Mouse (Mus musculus) inflammation-experienced regulatory T-cells (primary cell): ENCODE results near the gene Krtap1-4. TPM values are rescaled to one million over a fixed set of nuclear protein-coding genes. Genes with fewer than 3 reads are reported as not detected.

Experiments
- polyA plus RNA-seq, 2 experiments: library from polyadenylated mRNA; unstranded; fragments of 100-300 nt; shearing (Covaris generic); gene quantifications; one replicate each; pipeline ENCODE4 v1.2.1; 2017

Gene Krtap1-4
- 1 to 10 TPM in 1 of 2 experiments, under 1 TPM in 1; 0.61 to 1.2 TPM for polyA plus RNA-seq

DNA sequence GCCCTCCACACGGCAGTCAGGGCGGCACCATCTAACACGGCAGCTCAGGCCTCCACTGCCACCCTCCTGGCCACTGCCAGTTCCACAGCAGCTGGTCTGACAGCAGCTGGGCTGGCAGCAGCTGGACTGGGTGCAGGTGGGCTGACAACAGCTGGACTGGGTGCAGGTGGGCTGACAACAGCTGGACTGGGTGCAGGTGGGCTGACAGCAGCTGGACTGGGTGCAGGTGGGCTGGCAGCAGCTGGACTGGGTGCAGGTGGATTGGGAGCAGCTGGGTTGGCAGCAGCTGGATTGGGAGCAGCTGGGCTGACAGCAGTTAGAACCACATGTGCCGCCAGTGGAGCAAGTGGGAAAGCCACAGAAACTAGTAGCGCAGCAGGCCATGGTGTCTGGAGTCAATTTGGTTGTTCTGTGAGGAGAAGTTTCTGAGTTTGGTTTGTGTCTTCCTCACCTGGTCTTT lies at the start of gene Krtap1-4:
Krtap1-4 (minus strand) TSS at position 410 of the 460 bp plus-strand sequence.

DNA sequence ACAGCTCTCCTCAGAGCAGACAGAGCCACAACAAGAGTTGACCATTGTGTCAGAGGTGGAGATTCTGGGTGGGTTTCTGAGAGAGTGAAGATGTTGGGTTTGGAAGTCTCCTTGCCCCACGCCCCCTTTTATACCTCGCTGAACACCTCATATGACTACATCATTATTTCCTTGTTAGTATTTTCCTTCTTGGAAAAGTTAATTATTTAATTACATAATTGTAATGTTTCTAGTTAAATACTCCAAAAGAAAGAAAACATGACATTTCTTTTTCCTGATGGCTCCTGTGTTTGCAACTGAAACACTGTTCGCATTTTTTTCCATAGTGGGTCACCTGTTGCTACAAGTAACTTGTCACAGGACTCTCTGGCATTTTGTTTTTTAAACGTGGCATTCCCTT lies 44.7 kb upstream of the Krtap1-4 start, which contains the start of gene Krtap4-1:
Krtap4-1 (minus strand) TSS at position 101 of the 400 bp plus-strand sequence.

DNA sequence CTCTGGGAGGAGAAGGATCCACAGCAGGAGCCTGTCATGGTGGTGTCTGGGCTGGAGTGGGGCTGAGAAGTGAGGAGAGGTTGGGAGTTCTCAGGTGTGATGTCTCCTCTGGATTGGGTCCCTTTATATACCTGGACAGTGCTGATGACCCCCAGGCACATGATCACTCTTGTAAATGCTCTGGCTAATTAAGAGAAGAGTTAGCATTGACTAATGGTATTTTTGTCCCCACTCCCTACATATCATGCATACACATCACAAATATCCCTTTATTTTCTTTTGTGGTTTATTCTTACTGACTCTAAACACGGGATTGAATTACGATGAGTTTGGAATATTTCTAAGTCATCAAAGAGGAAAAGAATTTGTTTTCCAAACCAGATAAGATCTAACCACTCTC lies 36.9 kb upstream of the Krtap1-4 start, which contains the start of gene Gm11562:
Gm11562 (minus strand) TSS at position 101 of the 400 bp plus-strand sequence.

DNA sequence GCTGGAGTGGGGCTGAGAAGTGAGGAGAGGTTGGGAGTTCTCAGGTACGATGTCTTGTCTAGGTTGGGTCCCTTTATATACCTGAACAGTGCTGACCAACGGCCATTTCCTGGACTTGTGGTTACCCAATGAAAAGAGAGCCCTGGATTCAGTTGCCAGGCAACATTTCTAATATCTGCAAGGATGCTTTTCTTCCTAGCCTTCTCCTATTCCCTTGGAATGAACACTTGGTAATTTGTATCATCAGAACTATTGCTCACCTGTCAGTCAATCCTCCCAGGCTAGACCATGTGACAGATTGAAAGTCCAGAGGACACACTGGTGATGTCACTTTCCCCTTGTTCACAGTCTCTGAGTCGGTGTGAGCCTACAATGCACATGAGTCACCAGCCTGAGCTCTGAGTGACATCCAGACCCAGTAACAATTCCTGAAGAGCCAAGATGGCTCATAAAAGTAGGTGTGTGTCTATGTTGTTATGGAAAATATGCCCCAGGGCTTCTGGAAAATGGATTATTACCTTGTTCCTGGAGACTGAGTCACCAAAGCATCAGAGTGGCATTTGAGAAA lies 31.4 kb upstream of the Krtap1-4 start, which contains the start of gene Krtap2-4:
Krtap2-4 (minus strand) TSS at position 51 of the 568 bp plus-strand sequence.

DNA sequence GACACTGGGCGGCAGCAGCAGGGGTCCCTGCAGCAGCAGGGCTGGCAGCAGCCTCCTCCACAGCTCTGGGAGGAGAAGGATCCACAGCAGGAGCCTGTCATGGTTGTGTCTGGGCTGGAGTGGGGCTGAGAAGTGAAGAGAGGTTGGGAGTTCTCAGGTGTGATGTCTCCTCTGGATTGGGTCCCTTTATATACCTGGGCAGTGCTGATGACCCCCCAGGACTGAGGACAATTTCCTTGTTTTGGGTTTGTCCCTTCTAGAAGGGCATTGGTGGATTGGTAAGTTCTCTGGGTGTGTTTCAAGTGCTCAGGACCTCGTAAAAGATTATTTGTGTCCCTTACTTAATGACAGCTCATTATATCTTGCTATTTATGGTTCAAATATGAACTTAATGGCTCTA lies 26.6 kb upstream of the Krtap1-4 start, which contains the start of gene Gm11937:
Gm11937 (minus strand) TSS at position 101 of the 400 bp plus-strand sequence.

DNA sequence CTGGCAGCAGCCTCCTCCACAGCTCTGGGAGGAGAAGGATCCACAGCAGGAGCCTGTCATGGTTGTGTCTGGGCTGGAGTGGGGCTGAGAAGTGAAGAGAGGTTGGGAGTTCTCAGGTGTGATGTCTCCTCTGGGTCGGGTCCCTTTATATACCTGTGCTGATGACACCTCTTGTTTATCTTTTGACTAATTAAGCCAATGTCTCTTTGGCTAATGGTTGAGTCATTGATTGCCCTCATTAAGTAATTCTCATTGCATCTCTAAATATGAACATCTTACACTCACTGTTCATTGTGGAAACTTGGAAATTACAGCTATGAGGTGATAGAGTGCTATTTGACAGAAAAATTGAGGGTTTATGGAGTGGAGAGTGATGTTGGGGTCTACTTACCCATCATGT lies 19.8 kb upstream of the Krtap1-4 start, which contains the start of gene Gm11938:
Gm11938 (minus strand) TSS at position 101 of the 400 bp plus-strand sequence.

GRCm38 (mm10) chr11:99597742-99598141 lies 14.3 kb upstream of the Krtap1-4 start, which contains the start of gene Krtap9-3:
Krtap9-3 (minus strand) TSS chr11:99598105.

DNA sequence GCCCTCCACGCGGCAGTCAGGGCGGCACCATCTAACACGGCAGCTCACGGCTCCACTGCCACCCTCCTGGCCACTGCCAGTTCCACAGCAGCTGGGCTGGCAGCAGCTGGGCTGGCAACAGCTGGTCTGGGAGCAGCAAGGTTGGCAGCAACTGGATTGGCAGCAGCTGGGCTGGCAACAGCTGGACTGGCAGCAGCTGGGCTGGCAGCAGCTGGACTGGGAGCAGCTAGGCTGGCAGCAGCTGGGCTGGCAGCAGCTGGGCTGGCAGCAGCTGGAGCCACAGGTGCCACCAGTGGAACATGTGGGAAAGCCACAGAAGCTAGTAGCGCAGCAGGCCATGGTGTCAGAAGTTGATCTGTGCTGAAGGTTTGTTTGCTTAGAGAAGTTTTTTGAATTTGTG lies 7.5 kb upstream of the Krtap1-4 start, which contains the start of gene Krtap1-3:
Krtap1-3 (minus strand) TSS at position 359 of the 400 bp plus-strand sequence.

DNA sequence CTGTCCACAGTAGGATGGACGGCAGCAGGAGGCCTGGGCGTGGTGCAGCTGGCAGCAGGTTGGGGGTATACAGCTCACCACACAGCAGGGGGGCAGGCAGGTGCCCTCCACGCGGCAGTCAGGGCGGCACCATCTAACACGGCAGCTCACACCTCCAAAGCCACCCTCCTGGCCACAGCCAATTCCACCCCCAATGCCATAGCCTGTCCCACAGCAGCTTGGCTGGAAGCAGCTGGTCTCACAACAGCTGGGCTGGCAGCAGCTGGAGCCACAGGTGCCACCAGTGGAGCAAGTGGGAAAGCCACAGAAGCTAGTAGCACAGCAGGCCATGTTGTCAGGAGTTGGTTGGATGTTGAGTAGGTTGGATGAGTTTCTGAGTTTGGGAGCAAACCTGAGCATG lies 2.8 kb downstream of the Krtap1-4 start, which contains the start of gene Krtap1-5:
Krtap1-5 (minus strand) TSS at position 381 of the 400 bp plus-strand sequence.

DNA sequence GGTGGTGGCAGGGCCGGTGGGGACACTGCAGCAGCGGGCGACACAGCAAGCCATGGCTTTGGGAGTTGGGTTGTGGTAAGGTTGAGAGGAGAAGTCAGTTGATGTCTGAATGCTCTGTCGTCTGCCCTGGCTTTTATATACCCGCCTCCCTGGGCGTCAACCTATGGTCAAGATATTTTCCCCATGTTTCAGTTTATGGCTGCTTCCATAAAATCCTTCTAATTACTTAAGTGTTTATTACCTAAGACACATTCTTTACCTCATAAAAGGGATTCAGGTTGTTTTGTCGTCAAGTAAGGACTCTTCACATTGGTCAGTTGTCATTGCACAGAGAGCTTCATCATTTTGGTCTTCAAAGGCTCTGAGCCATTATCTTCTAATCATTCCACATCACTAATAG lies 16.9 kb downstream of the Krtap1-4 start, which contains the start of gene Krtap3-1:
Krtap3-1 (minus strand) TSS at position 101 of the 400 bp plus-strand sequence.

GRCm38 (mm10) chr11:99559366-99559765 lies 24.1 kb downstream of the Krtap1-4 start, which contains the start of gene Gm11939:
Gm11939 (minus strand) TSS chr11:99559466.

GRCm38 (mm10) chr11:99556753-99557152 lies 26.7 kb downstream of the Krtap1-4 start, which contains the start of gene Krtap3-2:
Krtap3-2 (minus strand) TSS chr11:99556853.

GRCm38 (mm10) chr11:99550765-99551164 lies 32.7 kb downstream of the Krtap1-4 start, which contains the start of gene Krtap3-3:
Krtap3-3 (minus strand) TSS chr11:99550865.

Other genes starting within 250 kb of the Krtap1-4 start
- gene Krt26, start 245.7 kb downstream of the Krtap1-4 start, polyA plus RNA-seq = under 1 TPM in 1 of 2 experiments, not detected in 1; 0.77 TPM
- under 1 TPM in 1 of 2 experiments, not detected in 1; 0.48 TPM for gene Krt27, start 232.6 kb downstream of the Krtap1-4 start, polyA plus RNA-seq
- under 1 TPM in 1 of 2 experiments, not detected in 1; 0.18 TPM for gene Krt28, start 208.8 kb downstream of the Krtap1-4 start, polyA plus RNA-seq
- gene Krt10, start 194.3 kb downstream of the Krtap1-4 start, polyA plus RNA-seq = 10 to 100 TPM; 13.0 to 18.0 TPM
- gene Krt12, start 161.4 kb downstream of the Krtap1-4 start, polyA plus RNA-seq = under 1 TPM in 1 of 2 experiments, not detected in 1; 0.22 TPM
- under 1 TPM in 1 of 2 experiments, not detected in 1; 0.15 TPM for gene Krt20, start 145.5 kb downstream of the Krtap1-4 start, polyA plus RNA-seq
- gene Krt23, start 90.5 kb downstream of the Krtap1-4 start, polyA plus RNA-seq = under 1 TPM; 0.71 to 0.82 TPM
- gene Krt39, start 62.3 kb downstream of the Krtap1-4 start, polyA plus RNA-seq = not detected
- gene Krt40, start 40.5 kb downstream of the Krtap1-4 start, polyA plus RNA-seq = not detected
- gene Krtap3-3, start 32.8 kb downstream of the Krtap1-4 start, polyA plus RNA-seq = not detected
- gene Krtap3-2, start 26.8 kb downstream of the Krtap1-4 start, polyA plus RNA-seq = 1 to 10 TPM in 1 of 2 experiments, not detected in 1; 3.5 TPM
- under 1 TPM in 1 of 2 experiments, not detected in 1; 0.60 TPM for gene Gm11939, start 24.2 kb downstream of the Krtap1-4 start, polyA plus RNA-seq
- not detected for gene Krtap3-1, start 17.0 kb downstream of the Krtap1-4 start, polyA plus RNA-seq
- gene Krtap1-5, start 2.6 kb downstream of the Krtap1-4 start, polyA plus RNA-seq = under 1 TPM in 1 of 2 experiments, not detected in 1; 0.55 TPM
- gene Krtap1-3, start 7.7 kb upstream of the Krtap1-4 start, polyA plus RNA-seq = not detected
- gene Krtap9-3, start 14.5 kb upstream of the Krtap1-4 start, polyA plus RNA-seq = under 1 TPM in 1 of 2 experiments, not detected in 1; 0.31 TPM
- gene Gm11938, start 19.7 kb upstream of the Krtap1-4 start, polyA plus RNA-seq = not detected
- gene Gm11937, start 26.5 kb upstream of the Krtap1-4 start, polyA plus RNA-seq = not detected
- gene Krtap2-4, start 31.2 kb upstream of the Krtap1-4 start, polyA plus RNA-seq = not detected
- gene Gm11562, start 36.8 kb upstream of the Krtap1-4 start, polyA plus RNA-seq = not detected
- gene Krtap4-1, start 44.6 kb upstream of the Krtap1-4 start, polyA plus RNA-seq = under 1 TPM in 1 of 2 experiments, not detected in 1; 0.20 TPM
- gene Krtap4-2, start 51.4 kb upstream of the Krtap1-4 start, polyA plus RNA-seq = not detected
- gene Krtap4-7, start 60.4 kb upstream of the Krtap1-4 start, polyA plus RNA-seq = under 1 TPM in 1 of 2 experiments, not detected in 1; 0.16 TPM
- not detected for gene Gm11555, start 66.6 kb upstream of the Krtap1-4 start, polyA plus RNA-seq
- not detected for gene Gm11563, start 75.3 kb upstream of the Krtap1-4 start, polyA plus RNA-seq
- gene Krtap4-6, start 82.3 kb upstream of the Krtap1-4 start, polyA plus RNA-seq = not detected
- gene Gm14190, start 107.1 kb upstream of the Krtap1-4 start, polyA plus RNA-seq = not detected
- gene Gm14180, start 150.6 kb upstream of the Krtap1-4 start, polyA plus RNA-seq = not detected
- gene Gm11595, start 189.3 kb upstream of the Krtap1-4 start, polyA plus RNA-seq = not detected
- under 1 TPM in 1 of 2 experiments, not detected in 1; 0.24 TPM for gene Krtap4-8, start 197.1 kb upstream of the Krtap1-4 start, polyA plus RNA-seq
- gene Krtap4-9, start 201.5 kb upstream of the Krtap1-4 start, polyA plus RNA-seq = under 1 TPM in 1 of 2 experiments, not detected in 1; 0.28 TPM
- gene Gm11596, start 209.8 kb upstream of the Krtap1-4 start, polyA plus RNA-seq = not detected
- gene Gm11569, start 215.3 kb upstream of the Krtap1-4 start, polyA plus RNA-seq = not detected
- gene Gm11554, start 220.8 kb upstream of the Krtap1-4 start, polyA plus RNA-seq = not detected
- gene Krtap4-13, start 226.2 kb upstream of the Krtap1-4 start, polyA plus RNA-seq = not detected
- gene Gm11564, start 232.0 kb upstream of the Krtap1-4 start, polyA plus RNA-seq = not detected